Mouse (Mus musculus) erythroblast, embryonic 14.5 days (primary cell): ENCODE data around the gene Dlg2. TPM values are rescaled to one million over a fixed set of nuclear protein-coding genes. Genes with fewer than 3 reads are reported as not detected.

ENCODE experiments used
- H3K27me3 ChIP-seq: 2 replicates; pipeline ENCODE4 v1.6.1; 2012; ENCODE audit warnings: inconsistent platforms; ENCODE audit not compliant: control insufficient read depth
- H3K36me3 ChIP-seq: 2 replicates; pipeline ENCODE4 v1.6.1; 2012; ENCODE audit warnings: mild to moderate bottlenecking, inconsistent platforms; ENCODE audit not compliant: control insufficient read depth
- H3K4me1 ChIP-seq: 2 replicates; pipeline ENCODE4 v1.6.1; 2012; ENCODE audit warnings: inconsistent platforms; ENCODE audit not compliant: control insufficient read depth
- H3K4me3 ChIP-seq: replicated peaks from 2 replicates; pipeline ENCODE3; 2012; ENCODE audit warnings: moderate library complexity, mild to moderate bottlenecking, inconsistent platforms
- H3K9me3 ChIP-seq: 2 replicates; pipeline ENCODE4 v1.6.1; 2012; ENCODE audit warnings: low read length, inconsistent platforms, mixed read lengths; ENCODE audit not compliant: control insufficient read depth
- GATA1 ChIP-seq: IDR thresholded peaks from 2 replicates; pipeline ENCODE4 v1.6.1; 2012; ENCODE audit warnings: low read length, inconsistent platforms, mixed read lengths
- TAL1 ChIP-seq: IDR thresholded peaks from 3 replicates; pipeline ENCODE4 v1.6.1; 2012; ENCODE audit warnings: low read length, inconsistent platforms, mixed read lengths
- polyA plus RNA-seq: library from polyadenylated mRNA; stranded (reverse); fragments of >175 nt; gene quantifications from 2 replicates; pipeline ENCODE4 v1.2.3, GENCODE M21; 2012

Gene Dlg2
- polyA plus RNA-seq, 1 experiment, result not detected

GRCm38 (mm10) chr7:92258701-92259100 is 1782.2 kb downstream of the Dlg2 start:
- Histone ChIP-seq H3K36me3 (no peaks in the 10 kb centered on the region), H3K4me3 (no peak overlapping the region), H3K27me3 (no peaks in the 10 kb centered on the region), H3K9me3 (no peaks in the 10 kb centered on the region), H3K4me1 (no peaks in the 10 kb centered on the region)
- TF ChIP-seq TAL1 (no peak), GATA1 (no peak)

- TF ChIP-seq TAL1, result no peak
- no peak for TF ChIP-seq GATA1
- no peaks in the 10 kb centered on the region for H3K27me3 ChIP-seq
- H3K9me3 ChIP-seq, result no peaks in the 10 kb centered on the region
- no peaks in the 10 kb centered on the region for H3K36me3 ChIP-seq
- no peak overlapping the region for H3K4me3 ChIP-seq
- no peaks in the 10 kb centered on the region for H3K4me1 ChIP-seq
Measured at GRCm38 (mm10) chr7:92264325-92264724, 1787.9 kb downstream of the Dlg2 start.

- Histone ChIP-seq H3K9me3 (no peaks in the 10 kb centered on the region), H3K4me3 (no peak overlapping the region), H3K4me1 (no peaks in the 10 kb centered on the region), H3K36me3 (no peaks in the 10 kb centered on the region), H3K27me3 (no peaks in the 10 kb centered on the region)
- TF ChIP-seq TAL1, result no peak
- TF ChIP-seq GATA1, result no peak
Measured at GRCm38 (mm10) chr7:92264964-92265363, 1788.5 kb downstream of the Dlg2 start.

GRCm38 (mm10) chr7:92275353-92275752 is 1798.9 kb downstream of the Dlg2 start:
- Histone ChIP-seq H3K27me3 (no peaks in the 10 kb centered on the region), H3K36me3 (no peaks in the 10 kb centered on the region), H3K4me3 (no peak overlapping the region), H3K4me1 (no peaks in the 10 kb centered on the region), H3K9me3 (no peaks in the 10 kb centered on the region)
- TF ChIP-seq TAL1, result no peak
- TF ChIP-seq GATA1, result no peak

- no peaks in the 10 kb centered on the region for H3K9me3 ChIP-seq
- H3K4me1 ChIP-seq, result no peaks in the 10 kb centered on the region
- H3K27me3 ChIP-seq, result no peaks in the 10 kb centered on the region
- no peaks in the 10 kb centered on the region for H3K36me3 ChIP-seq
- no peak overlapping the region for H3K4me3 ChIP-seq
- TF ChIP-seq TAL1, result no peak
- TF ChIP-seq GATA1, result no peak
Measured at GRCm38 (mm10) chr7:92277629-92278028, 1801.2 kb downstream of the Dlg2 start.

GRCm38 (mm10) chr7:92280925-92281324 is 1804.5 kb downstream of the Dlg2 start:
- H3K9me3 ChIP-seq, result no peaks in the 10 kb centered on the region
- TF ChIP-seq TAL1, result no peak
- no peak for TF ChIP-seq GATA1
- no peak overlapping the region for H3K4me3 ChIP-seq
- no peaks in the 10 kb centered on the region for H3K4me1 ChIP-seq
- H3K36me3 ChIP-seq, result no peaks in the 10 kb centered on the region
- H3K27me3 ChIP-seq, result no peaks in the 10 kb centered on the region

- Histone ChIP-seq H3K4me1 (no peaks in the 10 kb centered on the region), H3K27me3 (no peaks in the 10 kb centered on the region), H3K36me3 (no peaks in the 10 kb centered on the region), H3K4me3 (no peak overlapping the region), H3K9me3 (no peaks in the 10 kb centered on the region)
- TF ChIP-seq TAL1, result no peak
- TF ChIP-seq GATA1, result no peak
Measured at GRCm38 (mm10) chr7:92287058-92287457, 1810.6 kb downstream of the Dlg2 start.

- Histone ChIP-seq H3K9me3 (no peaks in the 10 kb centered on the region), H3K36me3 (no peaks in the 10 kb centered on the region), H3K4me1 (no peaks in the 10 kb centered on the region), H3K4me3 (no peak overlapping the region), H3K27me3 (no peaks in the 10 kb centered on the region)
- TF ChIP-seq TAL1 (no peak), GATA1 (no peak)
Measured at GRCm38 (mm10) chr7:92288814-92289213, 1812.3 kb downstream of the Dlg2 start.

GRCm38 (mm10) chr7:92292918-92293518 is 1816.5 kb downstream of the Dlg2 start:
- TF ChIP-seq GATA1 (no peak), TAL1 (no peak)
- Histone ChIP-seq H3K36me3 (no peaks in the 10 kb centered on the region), H3K4me1 (no peaks in the 10 kb centered on the region)

GRCm38 (mm10) chr7:92301046-92301445 is 1824.6 kb downstream of the Dlg2 start:
- TF ChIP-seq GATA1 (no peak), TAL1 (no peak)

More at GRCm38 (mm10) chr7:92292918-92293518, 1816.5 kb downstream of the Dlg2 start:
- Histone ChIP-seq H3K9me3 (no peaks in the 10 kb centered on the region), H3K27me3 (no peaks in the 10 kb centered on the region), H3K4me3 (no peak overlapping the region)

More at GRCm38 (mm10) chr7:92301046-92301445, 1824.6 kb downstream of the Dlg2 start:
- Histone ChIP-seq H3K36me3 (no peaks in the 10 kb centered on the region), H3K27me3 (no peaks in the 10 kb centered on the region), H3K4me1 (no peaks in the 10 kb centered on the region), H3K4me3 (no peak overlapping the region), H3K9me3 (no peaks in the 10 kb centered on the region)
